Mouse (Mus musculus) forebrain, embryonic 16.5 days (tissue): ENCODE measurements at regions not wholly inside any gene's neighbourhood (a gene's known extent, or its start where the extent isn't known, plus 50 kb on each side); places are given as distances from the start of the nearest gene placed in this dataset.
A peak's percentile ranks its signal among the peaks of the same experiment; 100 is the strongest.

Experiments
- ATAC-seq: fragments of 200-750 bp; cut with Nextera tagmentation; 2 replicates; pipeline ENCODE4 v1.8.0; 2017; ENCODE audit warnings: mild to moderate bottlenecking, moderate library complexity
- H3K27ac ChIP-seq: fragments of 300-500 bp; sonication (generic); 2 replicates; pipeline ENCODE4 v1.5.1; 2014; ENCODE audit warnings: low read length, control low read depth
- H3K27me3 ChIP-seq: fragments of 300-500 bp; sonication (generic); replicated peaks from 2 replicates; pipeline ENCODE4 v1.6.1; 2014; ENCODE audit warnings: low read length; ENCODE audit not compliant: control insufficient read depth, insufficient read depth
- H3K36me3 ChIP-seq: fragments of 300-500 bp; sonication (generic); 2 replicates; pipeline ENCODE4 v1.6.1; 2014; ENCODE audit not compliant: control insufficient read depth, insufficient read depth
- H3K4me1 ChIP-seq: fragments of 300-500 bp; sonication (generic); replicated peaks from 2 replicates; pipeline ENCODE4 v1.6.1; 2014; ENCODE audit warnings: low read length; ENCODE audit not compliant: control insufficient read depth, insufficient read depth
- H3K4me2 ChIP-seq: fragments of 300-500 bp; sonication (generic); 2 replicates; pipeline ENCODE4 v1.6.1; 2014; ENCODE audit warnings: mild to moderate bottlenecking, low read length, control low read depth
- H3K4me3 ChIP-seq: fragments of 300-500 bp; sonication (generic); replicated peaks from 2 replicates; pipeline ENCODE4 v1.5.1; 2014; ENCODE audit warnings: mild to moderate bottlenecking, low read length, control low read depth
- H3K9ac ChIP-seq: fragments of 300-500 bp; sonication (generic); replicated peaks from 2 replicates; pipeline ENCODE4 v1.6.1; 2014; ENCODE audit warnings: low read depth, low read length, control low read depth
- H3K9me3 ChIP-seq: fragments of 300-500 bp; sonication (generic); 2 replicates; pipeline ENCODE4 v1.6.1; 2016; ENCODE audit warnings: low read length; ENCODE audit not compliant: control insufficient read depth
- WGBS: fragments of 180-500 bp; shearing (Covaris S2); extraction: QIAGEN DNeasy Blood & Tissue Kit; methylation state at CpG from one replicate; pipeline ENCODE4 v1.1.7; 2014; 5-methylcytosine and 5-hydroxymethylcytosine counted together

DNA sequence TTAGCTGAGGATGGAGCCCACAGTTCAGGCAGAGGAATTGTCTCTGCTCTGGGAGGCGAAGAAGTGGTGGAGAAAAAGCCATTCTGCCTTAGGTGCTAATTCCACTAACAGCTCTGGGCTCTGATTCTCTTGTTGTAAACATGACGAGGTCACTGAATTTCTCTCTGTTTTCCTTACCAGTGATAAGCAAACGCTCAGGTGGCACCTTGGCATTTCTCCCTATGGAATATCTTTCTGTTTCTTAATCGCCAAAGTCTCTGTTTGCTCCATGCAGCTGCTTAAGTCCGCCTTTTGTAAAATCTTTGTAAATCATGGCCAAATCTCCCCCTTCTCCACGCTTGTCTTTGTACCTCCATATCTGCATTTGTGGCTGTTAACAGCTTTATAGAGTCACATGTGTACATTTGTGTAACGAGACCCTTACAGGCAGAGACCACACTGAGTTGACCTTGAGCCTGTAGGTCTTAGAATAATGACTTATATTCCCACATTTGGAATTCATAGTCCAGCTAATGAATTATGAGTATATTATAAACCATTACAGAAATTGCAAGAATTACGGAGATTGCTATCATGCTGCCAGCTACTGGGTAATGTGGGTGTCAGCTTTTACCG is 225.8 kb downstream of the Usp25 start:
- Histone ChIP-seq H3K4me2 (peak overlapping the region; percentile 59), H3K9ac (peak overlapping the region; percentile 71), H3K27ac (peak overlapping the region; percentile 99), H3K27me3 (no peaks in the 10 kb centered on the region), H3K4me3 (peak overlapping the region; percentile 49), H3K9me3 (no peaks in the 10 kb centered on the region), H3K4me1 (peaks cover 21% of the 10 kb centered on the region), H3K36me3 (no peaks in the 10 kb centered on the region)
- no peak for ATAC-seq
- WGBS = 8% methylated on average over 9 of the region's 9 CpGs

DNA sequence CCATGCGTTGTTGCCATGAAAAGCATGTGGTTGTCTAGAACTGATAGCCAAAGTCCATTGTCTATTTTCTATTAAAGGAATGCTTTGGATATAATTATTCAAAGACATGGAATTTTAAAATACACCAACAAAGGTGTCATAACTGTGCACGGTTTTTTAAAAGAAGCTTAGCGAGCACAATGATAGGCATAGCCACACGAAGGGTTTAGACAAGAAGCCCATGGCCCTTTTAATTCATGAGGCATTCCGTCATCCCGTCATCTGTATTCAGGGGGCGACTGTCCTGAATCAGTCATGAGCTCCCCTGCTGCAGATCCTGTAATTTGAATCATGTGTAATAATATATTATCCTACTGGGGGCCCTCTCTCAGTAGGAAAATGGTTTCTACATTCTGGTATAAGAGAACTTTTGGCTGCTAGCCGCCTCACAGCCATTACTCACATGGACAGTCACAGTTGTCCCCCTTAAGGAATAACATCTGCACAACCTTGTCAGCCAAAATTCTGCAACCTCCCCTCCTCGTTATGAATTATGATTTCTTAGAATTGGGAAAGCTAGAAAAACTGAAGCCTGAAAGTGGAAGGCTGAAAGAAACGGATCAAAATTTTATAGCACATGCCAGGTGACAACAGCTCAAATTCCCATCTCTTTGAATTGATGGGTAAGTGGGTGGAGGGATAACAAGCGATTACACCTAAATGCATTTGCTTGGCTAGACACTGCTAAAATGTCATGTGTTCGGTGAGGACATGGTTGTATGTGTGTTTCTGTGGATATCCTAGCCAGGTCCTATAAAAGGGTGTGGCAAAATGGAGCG is 225.1 kb downstream of the Usp25 start:
- ATAC-seq = peak; percentile 29
- H3K27me3 ChIP-seq = no peaks in the 10 kb centered on the region

DNA sequence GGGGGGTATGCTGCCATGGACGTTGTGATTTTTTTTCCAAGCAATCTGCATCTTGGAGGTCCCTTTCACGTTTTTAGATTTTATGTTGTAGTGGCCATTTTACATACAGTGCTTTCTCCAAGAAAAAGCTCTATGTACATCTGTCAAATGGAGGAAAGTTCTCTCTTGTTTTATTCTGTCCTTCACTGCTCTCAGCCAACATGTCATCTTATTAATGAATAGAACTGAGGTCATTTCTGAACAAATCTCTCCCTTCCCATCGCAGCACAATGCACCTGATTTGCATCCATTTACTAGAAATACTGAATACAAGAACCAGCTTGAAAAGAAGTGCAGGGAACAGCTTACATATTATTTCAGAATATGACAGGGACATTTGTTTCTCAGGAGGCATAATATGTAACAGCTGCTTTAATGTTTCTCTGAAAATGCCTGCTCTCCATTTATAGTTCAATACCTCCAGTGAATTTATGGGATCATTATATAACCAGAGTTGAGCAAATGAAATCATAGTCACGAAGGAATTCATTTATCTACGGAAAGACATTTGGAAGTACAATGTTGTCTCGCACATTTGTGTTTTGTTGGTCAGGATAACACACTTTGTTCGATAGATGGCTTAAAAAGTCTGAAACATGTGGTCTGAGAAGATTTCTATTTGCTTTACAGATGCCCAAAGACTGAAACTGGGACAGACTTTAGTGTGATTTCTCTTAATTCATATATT is 224.3 kb downstream of the Usp25 start:
- no peaks in the 10 kb centered on the region for H3K9me3 ChIP-seq
- no peaks in the 10 kb centered on the region for H3K27me3 ChIP-seq
- no peaks in the 10 kb centered on the region for H3K36me3 ChIP-seq
- H3K27ac ChIP-seq = peak overlapping the region; percentile 99
- ATAC-seq = peak; percentile 5; the same call in 1 of the 2 replicates
- peaks cover 17% of the 10 kb centered on the region for H3K4me1 ChIP-seq
- WGBS = 8% methylated on average over 7 of the region's 7 CpGs
- H3K4me3 ChIP-seq = peak overlapping the region; percentile 49
- H3K9ac ChIP-seq = peak overlapping the region; percentile 71
- peak overlapping the region; percentile 59 for H3K4me2 ChIP-seq

More for the DNA sequence above, 225.1 kb downstream of the Usp25 start:
- Histone ChIP-seq H3K4me3 (peak overlapping the region; percentile 49), H3K4me1 (peaks cover 21% of the 10 kb centered on the region), H3K9me3 (no peaks in the 10 kb centered on the region), H3K27ac (peak overlapping the region; percentile 99), H3K36me3 (no peaks in the 10 kb centered on the region), H3K9ac (peak overlapping the region; percentile 71), H3K4me2 (peak overlapping the region; percentile 59)
- 5% methylated on average over 13 of the region's 13 CpGs for WGBS

GRCm38 (mm10) chr16:77237272-77237603 is 223.7 kb downstream of the Usp25 start:
- peak overlapping the region; percentile 49 for H3K4me3 ChIP-seq
- H3K4me1 ChIP-seq = peaks cover 17% of the 10 kb centered on the region
- H3K27me3 ChIP-seq = no peaks in the 10 kb centered on the region
- 8% methylated on average over 2 of the region's 2 CpGs for WGBS
- ATAC-seq = peak; percentile 67; the same call in 1 of the 2 replicates
- H3K9me3 ChIP-seq = no peaks in the 10 kb centered on the region
- H3K27ac ChIP-seq = peak overlapping the region; percentile 99
- H3K4me2 ChIP-seq = peak overlapping the region; percentile 59
- no peaks in the 10 kb centered on the region for H3K36me3 ChIP-seq
- peak overlapping the region; percentile 71 for H3K9ac ChIP-seq

GRCm38 (mm10) chr16:77236509-77237271 is 223.2 kb downstream of the Usp25 start:
- Histone ChIP-seq H3K9me3 (no peaks in the 10 kb centered on the region), H3K4me1 (peaks cover 17% of the 10 kb centered on the region), H3K27ac (peak overlapping the region; percentile 99), H3K36me3 (no peaks in the 10 kb centered on the region), H3K4me2 (peak overlapping the region; percentile 59), H3K9ac (peak overlapping the region; percentile 71), H3K27me3 (no peaks in the 10 kb centered on the region), H3K4me3 (peak overlapping the region; percentile 49)
- ATAC-seq = peak; percentile 90
- 2% methylated on average over 13 of the region's 13 CpGs for WGBS

- peak overlapping the region; percentile 97 for H3K27ac ChIP-seq
Measured at GRCm38 (mm10) chr16:77236021-77236420, 222.5 kb downstream of the Usp25 start.

GRCm38 (mm10) chr16:77235449-77235848 is 221.9 kb downstream of the Usp25 start:
- WGBS = 9% methylated on average over 5 of the region's 5 CpGs
- no peak for ATAC-seq
- peak overlapping the region; percentile 39 for H3K4me3 ChIP-seq
- H3K36me3 ChIP-seq = no peaks in the 10 kb centered on the region
- peaks cover 14% of the 10 kb centered on the region for H3K4me1 ChIP-seq
- peak overlapping the region; percentile 97 for H3K27ac ChIP-seq
- peak overlapping the region; percentile 63 for H3K9ac ChIP-seq
- no peaks in the 10 kb centered on the region for H3K27me3 ChIP-seq
- H3K9me3 ChIP-seq = no peaks in the 10 kb centered on the region
- H3K4me2 ChIP-seq = peak overlapping the region; percentile 59

More at GRCm38 (mm10) chr16:77236021-77236420, 222.5 kb downstream of the Usp25 start:
- Histone ChIP-seq H3K27me3 (no peaks in the 10 kb centered on the region), H3K4me2 (peak overlapping the region; percentile 59), H3K36me3 (no peaks in the 10 kb centered on the region), H3K4me3 (peak overlapping the region; percentile 39), H3K9me3 (no peaks in the 10 kb centered on the region), H3K4me1 (peaks cover 16% of the 10 kb centered on the region), H3K9ac (peak overlapping the region; percentile 63)
- 1% methylated on average over 4 of the region's 4 CpGs for WGBS
- peak; percentile 64 for ATAC-seq
